Comparison of ENCODE assay signal across 17 mouse cellular contexts in the genomic region with DNA sequence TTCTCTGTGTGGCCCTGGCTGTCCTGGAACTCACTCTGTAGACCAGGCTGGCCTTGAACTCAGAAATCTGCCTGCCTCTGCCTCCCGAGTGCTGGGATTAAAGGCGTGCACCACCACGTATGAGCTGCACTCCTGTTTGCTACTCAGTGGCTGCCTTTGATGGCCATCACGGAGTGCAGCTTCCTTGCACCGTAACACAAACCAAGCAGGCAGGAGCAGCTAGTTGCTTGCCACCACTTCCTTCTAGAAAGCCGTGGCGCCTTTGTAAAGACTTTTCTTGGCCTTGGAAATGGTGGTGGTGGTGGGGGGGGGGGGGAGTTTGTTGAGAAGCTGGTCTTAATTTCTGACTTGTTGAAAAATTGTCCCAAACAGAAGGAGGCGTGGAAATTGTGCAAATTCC. TPM values are rescaled to one million over a fixed set of nuclear protein-coding genes. Genes with fewer than 3 reads are reported as not detected.
"Had no signal": no experiment of that assay in that cellular context is flagged by ENCODE, and none has a peak within 500 bp of the region (broad histone marks: within the 10 kb centered on the region; RNA-seq: fewer than 3 reads in every experiment).

No protein-coding gene starts in this region.

- DNase-seq: kidney, adult 18-20 months; kidney, postnatal 14 days; left cerebral cortex, postnatal 4 days; lung, embryonic 14.5 days; lung, postnatal 10 days; retina, postnatal 1 day; right cerebral cortex, postnatal 4 days; spleen, adult 18-20 months had no signal

- H3K27me3 ChIP-seq: limb, embryonic 13.5 days; liver, embryonic 12.5 days; midbrain, embryonic 15.5 days; neural tube, embryonic 13.5 days had no signal

- ATAC-seq: liver, embryonic 12.5 days; midbrain, embryonic 15.5 days had no signal

- H3K4me2 ChIP-seq: limb, embryonic 13.5 days; liver, embryonic 12.5 days; lung, embryonic 14.5 days; midbrain, embryonic 11.5 days; midbrain, embryonic 15.5 days; neural tube, embryonic 13.5 days had no signal

- H3K9ac ChIP-seq: limb, embryonic 13.5 days; liver, embryonic 12.5 days; lung, embryonic 14.5 days; midbrain, embryonic 15.5 days; neural tube, embryonic 13.5 days had no signal

- H3K4me3 ChIP-seq: limb, embryonic 13.5 days; liver, embryonic 12.5 days; megakaryocyte, embryonic 14.5 days; midbrain, embryonic 15.5 days; neural tube, embryonic 13.5 days had no signal

- H3K36me3 ChIP-seq: midbrain, embryonic 15.5 days had no signal

- H3K9me3 ChIP-seq: limb, embryonic 13.5 days; liver, embryonic 12.5 days; midbrain, embryonic 15.5 days; neural tube, embryonic 13.5 days had no signal

- H3K4me1 ChIP-seq: liver, embryonic 12.5 days had no signal

- H3K27ac ChIP-seq: limb, embryonic 13.5 days; liver, embryonic 12.5 days; macrophage; midbrain, embryonic 15.5 days; neural tube, embryonic 13.5 days had no signal

RNA-seq across cellular contexts. Expression of gene 1700016K19Rik, which starts 40.4 kb away (rescaled TPM):
- total RNA-seq: monocyte, adult 5-6 weeks had no signal
- polyA plus RNA-seq: liver, embryonic 12.5 days; liver, embryonic 16.5 days; macrophage; midbrain, embryonic 11.5 days had no signal
